Mouse (Mus musculus): ENCODE data around the gene Vmn2r109. TPM values are rescaled to one million over a fixed set of nuclear protein-coding genes. Genes with fewer than 3 reads are reported as not detected.
"Not testable (repeated sequence)": the region's sequence is repeated elsewhere in the genome, so short reads cannot be mapped to it uniquely, and the experiment has no call there.

Gene Vmn2r109
- polyA plus RNA-seq (2015; fragmentation: Nextera tagmentation; extraction: Ambion mirVana): not detected in 2 replicates

- no peaks in the 10 kb centered on the region for H3K27me3 ChIP-seq (replicated peaks; ENCODE audit: control insufficient read depth, insufficient read depth, low read length)
Observed at GRCm38 (mm10) chr17:20564656-20565055, at the start of gene Vmn2r109. Vmn2r109 (minus strand) TSS chr17:20564756.

DNA sequence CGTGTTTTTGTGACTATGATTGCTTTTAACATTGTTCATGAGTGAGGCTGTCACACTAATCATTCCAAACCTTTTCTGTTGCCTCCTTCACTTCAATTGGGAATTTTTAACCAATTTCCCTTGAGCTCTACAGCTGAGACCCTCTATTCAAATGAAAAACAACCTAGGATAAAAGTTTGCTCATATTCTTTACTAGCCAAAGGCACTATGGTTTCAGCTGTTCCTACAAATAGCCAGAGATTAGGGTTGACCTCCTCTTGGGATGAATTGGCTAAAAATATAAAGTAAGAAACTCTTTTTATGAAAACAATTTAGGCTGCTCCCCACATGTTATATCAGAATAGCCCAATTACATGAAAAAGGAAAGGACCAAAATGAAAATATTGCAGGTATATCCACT lies 31.8 kb upstream of the Vmn2r109 start, which contains the start of gene Vmn2r110:
TSS of gene Vmn2r110 (minus strand) at position 101 of the 400 bp plus-strand sequence.
- no peaks in the 10 kb centered on the region for H3K27me3 ChIP-seq (replicated peaks; ENCODE audit: control insufficient read depth, insufficient read depth, low read length)
- WGBS: 32% methylated on average over 1 of the region's 1 CpGs
- no peak for ATAC-seq
- no peaks in the 10 kb centered on the region for H3K4me1 ChIP-seq (ENCODE audit: control insufficient read depth, insufficient read depth, low read length)
- no peaks in the 10 kb centered on the region for H3K36me3 ChIP-seq (ENCODE audit: control insufficient read depth, insufficient read depth, low read length)
- H3K27ac ChIP-seq (ENCODE audit: low read length): no peak within 1 kb of the TSS
- no peak within 1 kb of the TSS for H3K9ac ChIP-seq (ENCODE audit: low read depth, low read length)
- no peaks in the 10 kb centered on the region for H3K9me3 ChIP-seq (ENCODE audit: control insufficient read depth, low read length)
- no peak within 1 kb of the TSS for H3K4me3 ChIP-seq (ENCODE audit: low read length)
- H3K4me2 ChIP-seq (ENCODE audit: low read depth, low read length): no peak within 1 kb of the TSS

More at GRCm38 (mm10) chr17:20564656-20565055, at the start of gene Vmn2r109:
- Histone ChIP-seq H3K4me3 (ENCODE audit: low read length) (no peak within 1 kb of the TSS), H3K36me3 (ENCODE audit: control insufficient read depth, insufficient read depth, low read length) (no peaks in the 10 kb centered on the region), H3K4me2 (ENCODE audit: low read depth, low read length) (no peak within 1 kb of the TSS), H3K27ac (ENCODE audit: low read length) (no peak within 1 kb of the TSS), H3K9ac (ENCODE audit: low read depth, low read length) (no peak within 1 kb of the TSS), H3K9me3 (ENCODE audit: control insufficient read depth, low read length) (no peaks in the 10 kb centered on the region), H3K4me1 (ENCODE audit: control insufficient read depth, insufficient read depth, low read length) (no peaks in the 10 kb centered on the region)
- WGBS: 93% methylated on average over 1 of the region's 1 CpGs
- no peak for ATAC-seq

DNA sequence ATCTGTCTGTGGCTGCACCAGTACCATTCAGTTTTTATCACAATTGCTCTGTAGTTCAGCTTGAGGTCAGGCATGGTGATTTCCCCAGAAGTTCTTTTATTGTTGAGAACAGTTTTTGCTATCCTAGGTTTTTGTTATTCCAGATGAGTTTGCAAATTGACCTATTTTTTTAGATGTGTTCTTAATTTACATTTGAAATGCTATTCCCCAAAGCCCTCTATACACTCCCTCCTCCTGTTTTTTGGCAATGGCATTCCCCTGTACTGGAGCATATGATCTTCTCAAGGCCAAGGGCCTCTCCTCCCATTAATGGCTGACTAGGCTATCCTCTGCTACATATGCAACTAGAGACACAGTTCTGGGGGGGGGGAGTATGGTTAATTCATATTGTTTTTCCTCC lies 56.3 kb downstream of the Vmn2r109 start:
- not testable (repeated sequence) for H3K27ac ChIP-seq (ENCODE audit: low read length); H3K4me1 ChIP-seq (ENCODE audit: control insufficient read depth, insufficient read depth, low read length); H3K4me2 ChIP-seq (ENCODE audit: low read depth, low read length); ATAC-seq; H3K4me3 ChIP-seq (ENCODE audit: low read length); H3K27me3 ChIP-seq (replicated peaks; ENCODE audit: control insufficient read depth, insufficient read depth, low read length); H3K9me3 ChIP-seq (ENCODE audit: control insufficient read depth, low read length); H3K9ac ChIP-seq (ENCODE audit: low read depth, low read length); H3K36me3 ChIP-seq (ENCODE audit: control insufficient read depth, insufficient read depth, low read length)

- Histone ChIP-seq H3K4me2 (ENCODE audit: low read depth, low read length) (no peak within 1 kb of the TSS), H3K4me3 (ENCODE audit: low read length) (no peak within 1 kb of the TSS), H3K27ac (ENCODE audit: low read length) (no peak within 1 kb of the TSS), H3K9ac (ENCODE audit: low read depth, low read length) (no peak within 1 kb of the TSS), H3K9me3 (ENCODE audit: control insufficient read depth, low read length) (no peaks in the 10 kb centered on the region), H3K36me3 (ENCODE audit: control insufficient read depth, insufficient read depth, low read length) (no peaks in the 10 kb centered on the region), H3K27me3 (replicated peaks; ENCODE audit: control insufficient read depth, insufficient read depth, low read length) (no peaks in the 10 kb centered on the region), H3K4me1 (ENCODE audit: control insufficient read depth, insufficient read depth, low read length) (no peaks in the 10 kb centered on the region)
- ATAC-seq: no peak
Observed at GRCm38 (mm10) chr17:20497858-20498257, 66.7 kb downstream of the Vmn2r109 start, which contains the start of gene Vmn1r225. Vmn1r225 (plus strand) TSS chr17:20498158.

Other genes with a start within 250 kb of the Vmn2r109 start
- gene Vmn2r107, start 219.5 kb downstream of the Vmn2r109 start, polyA plus RNA-seq (2015; fragmentation: Nextera tagmentation; extraction: Ambion mirVana): not detected in 2 replicates
- not detected in 2 replicates for gene Vmn1r224, start 150.6 kb downstream of the Vmn2r109 start, polyA plus RNA-seq (2015; fragmentation: Nextera tagmentation; extraction: Ambion mirVana)
- gene Vmn2r108, start 83.4 kb downstream of the Vmn2r109 start, polyA plus RNA-seq (2015; fragmentation: Nextera tagmentation; extraction: Ambion mirVana): not detected in 2 replicates
- gene Vmn1r225, start 66.6 kb downstream of the Vmn2r109 start, polyA plus RNA-seq (2015; fragmentation: Nextera tagmentation; extraction: Ambion mirVana): not detected in 2 replicates
- 0.02 TPM in 1 of 2 replicates, not detected in the other for gene Vmn2r110, start 31.7 kb upstream of the Vmn2r109 start, polyA plus RNA-seq (2015; fragmentation: Nextera tagmentation; extraction: Ambion mirVana)
- gene Fpr-rs3, start 60.1 kb upstream of the Vmn2r109 start, polyA plus RNA-seq (2015; fragmentation: Nextera tagmentation; extraction: Ambion mirVana): not detected in 2 replicates
- not detected in 2 replicates for gene Vmn1r226, start 118.1 kb upstream of the Vmn2r109 start, polyA plus RNA-seq (2015; fragmentation: Nextera tagmentation; extraction: Ambion mirVana)
- not detected in 2 replicates for gene Vmn1r227, start 165.1 kb upstream of the Vmn2r109 start, polyA plus RNA-seq (2015; fragmentation: Nextera tagmentation; extraction: Ambion mirVana)
- not detected in 2 replicates for gene Vmn1r228, start 221.4 kb upstream of the Vmn2r109 start, polyA plus RNA-seq (2015; fragmentation: Nextera tagmentation; extraction: Ambion mirVana)
- gene Vmn1r229, start 246.8 kb upstream of the Vmn2r109 start, polyA plus RNA-seq (2015; fragmentation: Nextera tagmentation; extraction: Ambion mirVana): not detected in 2 replicates

All from intestine, embryonic 16.5 days (tissue).